Mouse (Mus musculus) forebrain, embryonic 14.5 days (tissue): ENCODE measurements around the gene Aldh16a1. TPM values are rescaled to one million over a fixed set of nuclear protein-coding genes. Genes with fewer than 3 reads are reported as not detected.
A peak's percentile ranks its signal among the peaks of the same experiment; 100 is the strongest.

Experiments used
- ATAC-seq: fragments of 200-750 bp; cut with Nextera tagmentation; 2 replicates; pipeline ENCODE4 v1.8.0; 2017; ENCODE audit warnings: mild to moderate bottlenecking, moderate library complexity
- DNase-seq: peaks from one replicate; pipeline ENCODE4 v3.0.0-alpha.2; 2015; ENCODE audit warnings: low spot score
- H3K27ac ChIP-seq: fragments of 300-500 bp; sonication (generic); 2 replicates; pipeline ENCODE4 v1.5.1; 2014; ENCODE audit warnings: low read depth, mild to moderate bottlenecking, control low read depth, low read length, moderate library complexity
- H3K27me3 ChIP-seq: fragments of 300-500 bp; sonication (generic); replicated peaks from 2 replicates; pipeline ENCODE4 v1.6.1; 2014; ENCODE audit warnings: low read length, control low read depth, mixed read lengths; ENCODE audit not compliant: control insufficient read depth, insufficient read depth
- H3K36me3 ChIP-seq: fragments of 300-500 bp; sonication (generic); 2 replicates; pipeline ENCODE4 v1.6.1; 2014; ENCODE audit warnings: low read length, control low read depth; ENCODE audit not compliant: control insufficient read depth, insufficient read depth
- H3K4me1 ChIP-seq: fragments of 300-500 bp; sonication (generic); 2 replicates; pipeline ENCODE4 v1.6.1; 2014; ENCODE audit warnings: antibody characterized with exemption, low read length, control low read depth; ENCODE audit not compliant: control insufficient read depth, insufficient read depth
- H3K4me2 ChIP-seq: fragments of 300-500 bp; sonication (generic); 2 replicates; pipeline ENCODE4 v1.6.1; 2014; ENCODE audit warnings: mild to moderate bottlenecking, control low read depth, low read length
- H3K4me3 ChIP-seq: fragments of 300-500 bp; sonication (generic); 2 replicates; pipeline ENCODE4 v1.5.1; 2014; ENCODE audit warnings: low read depth, low read length, control low read depth
- H3K9ac ChIP-seq: fragments of 300-500 bp; sonication (generic); 2 replicates; pipeline ENCODE4 v1.6.1; 2014; ENCODE audit warnings: mild to moderate bottlenecking, low read length, control low read depth, moderate library complexity
- H3K9me3 ChIP-seq: fragments of 300-500 bp; sonication (generic); replicated peaks from 2 replicates; pipeline ENCODE4 v1.6.1; 2016; ENCODE audit warnings: low read length, control low read depth, mixed read lengths; ENCODE audit not compliant: control insufficient read depth
- WGBS: fragments of 180-500 bp; shearing (Covaris S2); extraction: QIAGEN DNeasy Blood & Tissue Kit; methylation state at CpG from one replicate; pipeline ENCODE4 v1.1.7; 2014; 5-methylcytosine and 5-hydroxymethylcytosine counted together
- polyA plus RNA-seq: library from polyadenylated mRNA; unstranded; fragments of >200 nt; fragmentation: Nextera tagmentation; extraction: Ambion mirVana; gene quantifications from 2 replicates; pipeline ENCODE4 v1.2.1, GENCODE M21; 2014

Gene Aldh16a1
- polyA plus RNA-seq, 1 experiment from 2014 or later = 26.8 TPM

- H3K9ac ChIP-seq = no peak overlapping the region
- WGBS = 93% methylated on average over 11 of the region's 11 CpGs
- H3K27ac ChIP-seq = no peak overlapping the region
- H3K9me3 ChIP-seq = no peaks in the 10 kb centered on the region
- no peak overlapping the region for H3K4me3 ChIP-seq
- DNase-seq (no peak), ATAC-seq (no peak)
- 0 out of 2 replicates have a peak, but pooled peaks cover 16% of the 10 kb centered on the region for H3K36me3 ChIP-seq
- no peaks in the 10 kb centered on the region for H3K27me3 ChIP-seq
- 0 out of 2 replicates have a peak, but pooled peaks cover 4% of the 10 kb centered on the region for H3K4me1 ChIP-seq
- H3K4me2 ChIP-seq = no peak overlapping the region
These were observed 6.5 kb downstream of the Aldh16a1 start for GRCm38 (mm10) chr7:45147899-45148298.

GRCm38 (mm10) chr7:45147267-45147666, 7.1 kb downstream of the Aldh16a1 start:
- Histone ChIP-seq H3K27ac (no peak overlapping the region), H3K4me3 (no peak overlapping the region), H3K27me3 (no peaks in the 10 kb centered on the region), H3K36me3 (0 out of 2 replicates have a peak, but pooled peaks cover 19% of the 10 kb centered on the region), H3K4me1 (0 out of 2 replicates have a peak, but pooled peaks cover 4% of the 10 kb centered on the region), H3K9me3 (no peaks in the 10 kb centered on the region), H3K4me2 (no peak overlapping the region), H3K9ac (no peak overlapping the region)
- 91% methylated on average over 11 of the region's 11 CpGs for whole genome bisulfite sequencing
- no peak for ATAC-seq
- DNase-seq = no peak

DNA sequence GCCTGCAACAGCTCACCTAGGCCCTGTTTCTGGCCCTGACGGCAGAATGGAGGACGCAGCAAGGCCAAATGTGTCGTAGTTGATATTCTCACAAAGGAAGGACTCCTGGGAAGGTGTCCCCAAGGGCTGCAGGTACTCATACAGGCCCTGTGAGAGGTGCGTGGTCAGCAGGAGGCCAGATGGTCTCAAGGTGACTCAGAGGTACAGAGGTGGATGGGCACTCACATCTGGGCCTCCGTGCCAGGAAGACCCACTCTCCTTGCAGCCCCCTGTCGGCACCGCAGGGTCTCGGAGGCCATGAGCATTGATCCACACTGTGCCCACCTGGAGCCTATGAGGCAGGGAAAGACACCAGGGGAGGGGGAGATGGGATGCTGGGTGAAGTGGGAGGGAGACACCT, 8.9 kb downstream of the Aldh16a1 start:
- Histone ChIP-seq H3K4me1 (no peaks in the 10 kb centered on the region), H3K9me3 (no peaks in the 10 kb centered on the region), H3K4me3 (no peak overlapping the region), H3K36me3 (0 out of 2 replicates have a peak, but pooled peaks cover 19% of the 10 kb centered on the region), H3K4me2 (no peak overlapping the region), H3K9ac (no peak overlapping the region), H3K27me3 (no peaks in the 10 kb centered on the region), H3K27ac (no peak overlapping the region)
- WGBS = 93% methylated on average over 8 of the region's 8 CpGs
- ATAC-seq = no peak
- no peak for DNase-seq

DNA sequence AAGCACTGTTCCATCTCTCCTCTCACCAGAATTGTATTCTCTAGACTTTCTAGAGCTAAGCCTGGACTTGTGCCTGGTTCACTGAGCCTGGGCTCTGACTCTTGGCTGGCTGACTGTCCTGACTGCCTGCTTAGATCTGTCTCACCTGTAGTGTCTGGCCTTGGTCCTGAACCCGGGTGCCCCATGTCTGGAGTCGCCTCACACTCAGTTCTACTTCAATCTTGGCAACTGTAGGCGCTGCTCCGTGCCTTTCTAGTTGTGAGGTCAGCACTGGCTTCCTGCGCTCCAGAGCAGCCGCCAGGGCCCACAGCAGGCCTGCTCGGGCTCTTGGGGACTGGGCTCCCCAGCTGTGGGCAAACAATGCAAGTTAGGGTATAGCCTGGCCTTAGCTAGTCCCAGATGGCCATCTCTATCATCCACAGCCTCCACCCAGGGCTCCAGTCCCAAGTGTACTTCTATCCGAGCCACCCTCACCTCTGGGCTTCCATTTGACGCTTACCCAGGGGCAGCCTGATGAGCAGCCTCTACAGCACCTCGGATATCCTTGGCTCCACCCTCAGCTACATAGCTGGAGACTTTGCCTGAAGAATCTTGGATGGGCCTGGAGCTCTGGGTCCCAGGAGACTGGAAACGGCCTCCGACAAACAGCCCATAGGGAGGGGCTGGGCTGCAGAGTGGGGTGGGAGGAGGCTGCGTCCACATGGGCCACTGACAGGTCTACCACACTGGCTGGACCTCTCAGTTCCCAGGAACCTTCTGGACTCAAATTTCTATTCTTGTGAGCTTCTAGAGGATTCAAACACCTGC, 9.8 kb downstream of the Aldh16a1 start:
- DNase-seq (no peak), ATAC-seq (no peak)
- Histone ChIP-seq H3K9me3 (no peaks in the 10 kb centered on the region), H3K4me2 (no peak overlapping the region), H3K4me1 (no peaks in the 10 kb centered on the region), H3K9ac (no peak overlapping the region), H3K36me3 (0 out of 2 replicates have a peak, but pooled peaks cover 19% of the 10 kb centered on the region), H3K27me3 (no peaks in the 10 kb centered on the region), H3K27ac (no peak overlapping the region), H3K4me3 (no peak overlapping the region)
- WGBS = 88% methylated on average over 13 of the region's 13 CpGs

DNA sequence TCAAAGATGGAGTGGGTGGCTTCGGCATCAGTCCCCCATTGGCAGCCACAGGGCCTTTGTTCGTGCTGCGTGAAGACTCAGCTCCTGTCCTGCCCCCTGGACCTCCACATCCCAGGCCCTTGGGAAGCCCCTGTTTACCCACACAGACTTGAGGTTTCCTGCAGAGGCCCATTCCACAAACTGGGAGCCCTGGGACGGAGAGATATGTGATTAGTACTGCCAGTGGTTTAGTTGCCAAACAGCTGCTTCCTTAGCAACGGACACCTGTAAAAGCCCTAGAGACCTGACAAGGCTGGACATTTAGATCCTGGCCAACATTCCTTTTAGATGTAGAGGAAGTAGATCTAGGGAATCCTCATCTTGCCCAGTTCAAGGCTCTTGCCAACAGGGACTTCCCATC, 12.5 kb downstream of the Aldh16a1 start:
- Histone ChIP-seq H3K4me2 (no peak overlapping the region), H3K9me3 (no peaks in the 10 kb centered on the region), H3K27ac (no peak overlapping the region), H3K36me3 (0 out of 2 replicates have a peak, but pooled peaks cover 14% of the 10 kb centered on the region), H3K4me1 (no peaks in the 10 kb centered on the region), H3K27me3 (no peaks in the 10 kb centered on the region), H3K4me3 (no peak overlapping the region), H3K9ac (no peak overlapping the region)
- DNase-seq = no peak
- WGBS = 95% methylated on average over 5 of the region's 5 CpGs
- no peak for ATAC-seq

DNA sequence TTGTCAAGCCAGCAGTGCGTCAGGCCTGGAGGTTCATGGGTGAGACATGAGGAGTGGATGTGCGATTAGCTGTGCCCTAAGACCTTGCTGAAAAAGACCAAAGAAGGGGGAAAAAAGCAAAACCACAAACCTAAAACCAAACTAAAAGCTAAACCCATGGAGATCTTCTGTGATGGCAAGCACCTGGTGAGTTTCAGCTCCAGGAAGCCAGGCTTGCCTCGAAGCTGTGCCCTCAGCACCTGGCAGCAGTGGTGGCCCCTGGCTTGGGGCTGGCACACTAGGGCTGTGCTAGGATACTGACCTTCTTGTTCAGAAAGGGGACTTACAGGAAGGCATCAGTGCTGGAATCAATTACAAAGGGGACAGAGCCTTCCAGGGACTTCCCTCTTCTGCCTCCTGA, 13.1 kb downstream of the Aldh16a1 start:
- DNase-seq = no peak
- H3K27ac ChIP-seq = no peak overlapping the region

GRCm38 (mm10) chr7:45139904-45140723, 14.3 kb downstream of the Aldh16a1 start:
- 0 out of 2 replicates have a peak, but pooled peaks cover 3% of the 10 kb centered on the region for H3K4me1 ChIP-seq
- H3K9ac ChIP-seq = no peak overlapping the region
- 0 out of 2 replicates have a peak, but pooled peaks cover 11% of the 10 kb centered on the region for H3K36me3 ChIP-seq
- no peak for ATAC-seq
- peak; percentile 44 for DNase-seq
- no peak overlapping the region for H3K4me2 ChIP-seq
- H3K4me3 ChIP-seq = no peak overlapping the region
- no peaks in the 10 kb centered on the region for H3K9me3 ChIP-seq
- peak overlapping the region; percentile 44; the same call in 1 of the 2 replicates for H3K27ac ChIP-seq
- H3K27me3 ChIP-seq = no peaks in the 10 kb centered on the region
- 80% methylated on average over 8 of the region's 8 CpGs for WGBS

More for the DNA sequence above, 13.1 kb downstream of the Aldh16a1 start:
- ATAC-seq = no peak
- H3K36me3 ChIP-seq = 0 out of 2 replicates have a peak, but pooled peaks cover 14% of the 10 kb centered on the region
- 84% methylated on average over 3 of the region's 3 CpGs for WGBS
- no peak overlapping the region for H3K4me3 ChIP-seq
- H3K9me3 ChIP-seq = no peaks in the 10 kb centered on the region
- no peak overlapping the region for H3K9ac ChIP-seq
- H3K4me1 ChIP-seq = no peaks in the 10 kb centered on the region
- no peaks in the 10 kb centered on the region for H3K27me3 ChIP-seq
- no peak overlapping the region for H3K4me2 ChIP-seq

- Histone ChIP-seq H3K9me3 (peaks cover under 1% of the 10 kb centered on the region; the same call in 1 of the 2 replicates), H3K4me2 (no peak overlapping the region), H3K36me3 (0 out of 2 replicates have a peak, but pooled peaks cover 3% of the 10 kb centered on the region), H3K9ac (no peak overlapping the region), H3K4me3 (no peak overlapping the region), H3K27me3 (no peaks in the 10 kb centered on the region), H3K27ac (no peak overlapping the region), H3K4me1 (0 out of 2 replicates have a peak, but pooled peaks cover 3% of the 10 kb centered on the region)
- WGBS = 81% methylated on average over 1 of the region's 1 CpGs
- ATAC-seq (no peak), DNase-seq (no peak)
These were observed 16.0 kb downstream of the Aldh16a1 start for GRCm38 (mm10) chr7:45138403-45138802.
